Mouse (Mus musculus) testis, adult 2 months (tissue): Measurements from ENCODE around the gene Nfu1. TPM values are rescaled to one million over a fixed set of nuclear protein-coding genes. Genes with fewer than 3 reads are reported as not detected.

Experiments
- H3K27ac ChIP-seq: fragments of 200-500 bp; 2 replicates; pipeline ENCODE4 v1.5.1; 2012; ENCODE audit warnings: low read depth, low read length; ENCODE audit not compliant: control insufficient read depth, insufficient read depth
- H3K27me3 ChIP-seq: fragments of 200-500 bp; 2 replicates; pipeline ENCODE4 v1.6.1; 2012; ENCODE audit warnings: mild to moderate bottlenecking, low read length, moderate library complexity; ENCODE audit not compliant: control insufficient read depth, insufficient read depth
- H3K36me3 ChIP-seq: fragments of 200-500 bp; 2 replicates; pipeline ENCODE4 v1.6.1; 2012; ENCODE audit warnings: mild to moderate bottlenecking, low read length; ENCODE audit not compliant: control insufficient read depth, insufficient read depth
- H3K4me1 ChIP-seq: fragments of 200-500 bp; 2 replicates; pipeline ENCODE4 v1.6.1; 2012; ENCODE audit warnings: low read length; ENCODE audit not compliant: control insufficient read depth, insufficient read depth
- H3K4me3 ChIP-seq: fragments of 200-500 bp; 2 replicates; pipeline ENCODE4 v1.5.1; 2012; ENCODE audit warnings: low read depth, mild to moderate bottlenecking, low read length, moderate library complexity, mixed read lengths; ENCODE audit not compliant: control insufficient read depth
- CTCF ChIP-seq: fragments of 200-500 bp; IDR thresholded peaks from 2 replicates; pipeline ENCODE4 v1.5.1; 2012; ENCODE audit warnings: low read depth, mild to moderate bottlenecking, inconsistent platforms, low read length, moderate library complexity; ENCODE audit not compliant: control insufficient read depth, insufficient read depth, insufficient replicate concordance
- POLR2A ChIP-seq: fragments of 200-500 bp; IDR thresholded peaks from 2 replicates; pipeline ENCODE4 v1.6.1; 2012; ENCODE audit warnings: low read depth, mild to moderate bottlenecking, inconsistent platforms, low read length, moderate library complexity; ENCODE audit not compliant: control insufficient read depth
- polyA plus RNA-seq: library from polyadenylated mRNA; depleted of rRNA; stranded (reverse); fragments of >200 nt; gene quantifications from 2 replicates; pipeline ENCODE4 v1.2.3, GENCODE M21; 2012

Nfu1 gene
- polyA plus RNA-seq, 1 experiment = 119 TPM

GRCm38 (mm10) chr6:86985314-86986106 is 23.5 kb upstream of the Nfu1 start:
- Histone ChIP-seq H3K4me1 (no peaks in the 10 kb centered on the region), H3K4me3 (no peak overlapping the region), H3K36me3 (peaks cover 3% of the 10 kb centered on the region), H3K27me3 (no peaks in the 10 kb centered on the region), H3K27ac (no peak overlapping the region)
- TF ChIP-seq CTCF (no peak), POLR2A (no peak)

- no peak for TF ChIP-seq POLR2A
- no peak for TF ChIP-seq CTCF
- Histone ChIP-seq H3K36me3 (no peaks in the 10 kb centered on the region; the same call in 1 of the 2 replicates), H3K27ac (no peak overlapping the region), H3K4me1 (no peaks in the 10 kb centered on the region), H3K4me3 (no peak overlapping the region), H3K27me3 (no peaks in the 10 kb centered on the region)
Measured at GRCm38 (mm10) chr6:86989576-86989975, 19.5 kb upstream of the Nfu1 start.

GRCm38 (mm10) chr6:86991041-86991440 is 18.0 kb upstream of the Nfu1 start:
- Histone ChIP-seq H3K27ac (no peak overlapping the region), H3K4me1 (no peaks in the 10 kb centered on the region), H3K27me3 (no peaks in the 10 kb centered on the region), H3K36me3 (no peaks in the 10 kb centered on the region; the same call in 1 of the 2 replicates), H3K4me3 (no peak overlapping the region)
- TF ChIP-seq POLR2A (no peak), CTCF (no peak)

GRCm38 (mm10) chr6:86992349-86992748 is 16.7 kb upstream of the Nfu1 start:
- no peaks in the 10 kb centered on the region; the same call in 1 of the 2 replicates for H3K36me3 ChIP-seq
- no peaks in the 10 kb centered on the region for H3K27me3 ChIP-seq
- no peak overlapping the region for H3K4me3 ChIP-seq
- H3K4me1 ChIP-seq = no peaks in the 10 kb centered on the region
- TF ChIP-seq CTCF = no peak
- TF ChIP-seq POLR2A = no peak
- H3K27ac ChIP-seq = no peak overlapping the region

- no peaks in the 10 kb centered on the region; the same call in none of the 2 replicates for H3K36me3 ChIP-seq
- no peak overlapping the region for H3K27ac ChIP-seq
- no peaks in the 10 kb centered on the region for H3K4me1 ChIP-seq
- H3K4me3 ChIP-seq = no peak overlapping the region
- TF ChIP-seq POLR2A (no peak), CTCF (no peak)
- H3K27me3 ChIP-seq = no peaks in the 10 kb centered on the region
Measured at GRCm38 (mm10) chr6:86994254-86994653, 14.8 kb upstream of the Nfu1 start.

DNA sequence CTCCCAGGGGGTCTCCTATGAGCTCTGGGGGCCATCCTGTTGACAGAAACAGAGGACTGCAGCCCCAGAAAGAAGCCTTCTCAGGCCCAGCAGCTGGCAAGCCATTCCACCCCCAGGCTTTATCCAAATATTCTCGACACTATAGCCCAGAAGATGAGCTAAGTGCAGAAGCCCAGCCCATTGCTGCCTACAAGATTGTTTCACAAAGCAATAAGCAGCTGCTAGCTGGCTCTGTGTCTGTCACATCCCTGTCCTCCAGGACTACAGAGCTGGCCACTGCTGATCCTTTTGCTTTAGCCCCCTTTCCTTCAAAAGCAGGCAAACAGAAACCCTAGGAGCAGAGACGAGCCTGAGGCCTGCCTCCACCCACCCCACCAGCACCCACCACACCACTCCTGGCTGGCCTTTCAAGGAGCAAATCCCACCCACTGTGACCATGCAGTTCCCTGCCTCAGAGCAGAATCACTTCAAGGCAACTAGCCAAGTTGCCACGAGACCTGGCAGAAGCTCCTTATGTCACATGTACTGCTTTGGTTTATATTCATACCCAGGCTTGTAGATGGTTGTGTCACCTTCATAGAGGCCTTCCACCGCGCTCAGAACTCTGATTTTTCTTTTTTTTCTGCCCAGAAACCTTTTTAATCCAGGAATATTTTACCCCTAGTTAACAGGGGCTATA is 12.3 kb upstream of the Nfu1 start:
- no peak overlapping the region for H3K27ac ChIP-seq
- no peaks in the 10 kb centered on the region for H3K4me1 ChIP-seq
- no peaks in the 10 kb centered on the region; the same call in none of the 2 replicates for H3K36me3 ChIP-seq
- no peaks in the 10 kb centered on the region for H3K27me3 ChIP-seq
- no peak overlapping the region for H3K4me3 ChIP-seq
- TF ChIP-seq CTCF (no peak), POLR2A (no peak)

DNA sequence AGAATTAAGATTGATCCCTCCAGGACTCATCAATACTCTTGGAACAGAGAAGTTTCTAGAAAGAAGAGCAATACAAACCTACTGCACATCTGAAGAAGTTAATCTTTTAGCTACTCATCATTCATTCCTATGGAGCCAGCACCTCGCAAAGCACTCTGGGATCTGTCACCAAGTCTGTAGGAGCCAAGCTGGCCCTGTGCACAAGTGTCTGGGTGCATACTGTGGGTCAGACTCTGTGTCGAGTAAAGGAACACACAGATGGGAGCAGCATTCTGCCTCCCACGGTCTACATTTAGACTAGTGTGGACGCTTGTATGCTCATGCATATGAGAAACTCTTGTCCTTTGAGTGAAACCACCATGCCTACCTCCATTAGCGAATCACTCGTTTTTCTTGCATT is 11.7 kb upstream of the Nfu1 start:
- H3K4me1 ChIP-seq = no peaks in the 10 kb centered on the region
- no peaks in the 10 kb centered on the region for H3K27me3 ChIP-seq
- no peaks in the 10 kb centered on the region; the same call in none of the 2 replicates for H3K36me3 ChIP-seq
- no peak for TF ChIP-seq POLR2A
- no peak for TF ChIP-seq CTCF
- no peak overlapping the region for H3K4me3 ChIP-seq
- no peak overlapping the region for H3K27ac ChIP-seq
